Mouse (Mus musculus) embryonic fibroblast, embryonic 13.5 days (primary cell): ENCODE results near the gene 1700021F05Rik. TPM values are rescaled to one million over a fixed set of nuclear protein-coding genes. Genes with fewer than 3 reads are reported as not detected.
A peak's percentile ranks its signal among the peaks of the same experiment; 100 is the strongest.

Source experiments
- H3K27ac ChIP-seq: 2 replicates; pipeline ENCODE4 v1.5.1; 2012; ENCODE audit warnings: low read length, control low read depth, inconsistent platforms; ENCODE audit not compliant: insufficient read depth
- H3K4me1 ChIP-seq: 2 replicates; pipeline ENCODE4 v1.6.1; 2011; ENCODE audit warnings: low read length; ENCODE audit not compliant: control insufficient read depth, insufficient read depth
- H3K4me3 ChIP-seq: 2 replicates; pipeline ENCODE4 v1.5.1; 2011; ENCODE audit warnings: mild to moderate bottlenecking, control low read depth, low read length; ENCODE audit not compliant: insufficient read depth
- CTCF ChIP-seq: IDR thresholded peaks from 2 replicates; pipeline ENCODE4 v1.5.1; 2011; ENCODE audit warnings: mild to moderate bottlenecking, control low read depth, low read length, moderate library complexity, borderline replicate concordance; ENCODE audit not compliant: insufficient read depth
- POLR2A ChIP-seq: IDR thresholded peaks from 2 replicates; pipeline ENCODE4 v1.6.1; 2011; ENCODE audit warnings: low read depth, mild to moderate bottlenecking, control low read depth, low read length, moderate library complexity
- polyA plus RNA-seq: library from polyadenylated mRNA; stranded (reverse); fragments of >200 nt; gene quantifications from 2 replicates; pipeline ENCODE4 v1.2.4, GENCODE M21; 2011; ENCODE audit warnings: low read depth; ENCODE audit not compliant: missing spikeins, insufficient read length

The 1700021F05Rik gene
- polyA plus RNA-seq, 1 experiment, result 30.7 TPM

- Histone ChIP-seq H3K4me3 (no peak overlapping the region), H3K27ac (no peak overlapping the region), H3K4me1 (peaks cover 5% of the 10 kb centered on the region; the same call in 1 of the 2 replicates)
- TF ChIP-seq CTCF (no peak), POLR2A (no peak)
Observed at GRCm38 (mm10) chr10:43488258-43488657, 52.5 kb downstream of the 1700021F05Rik start.

GRCm38 (mm10) chr10:43487441-43488010 lies 53.3 kb downstream of the 1700021F05Rik start:
- H3K27ac ChIP-seq, result no peak overlapping the region
- peaks cover 5% of the 10 kb centered on the region; the same call in 1 of the 2 replicates for H3K4me1 ChIP-seq
- H3K4me3 ChIP-seq, result no peak overlapping the region
- TF ChIP-seq CTCF, result no peak
- TF ChIP-seq POLR2A, result no peak

- Histone ChIP-seq H3K27ac (no peak overlapping the region), H3K4me1 (peaks cover 6% of the 10 kb centered on the region)
- TF ChIP-seq CTCF (no peak), POLR2A (no peak)
Observed at GRCm38 (mm10) chr10:43485751-43486268, 55.0 kb downstream of the 1700021F05Rik start.

GRCm38 (mm10) chr10:43483426-43483995 lies 57.3 kb downstream of the 1700021F05Rik start:
- H3K4me1 ChIP-seq, result peaks cover 6% of the 10 kb centered on the region
- H3K4me3 ChIP-seq, result no peak overlapping the region
- TF ChIP-seq CTCF, result no peak
- TF ChIP-seq POLR2A, result no peak
- no peak overlapping the region for H3K27ac ChIP-seq

More at GRCm38 (mm10) chr10:43485751-43486268, 55.0 kb downstream of the 1700021F05Rik start:
- H3K4me3 ChIP-seq, result no peak overlapping the region

- peaks cover 6% of the 10 kb centered on the region for H3K4me1 ChIP-seq
- no peak overlapping the region for H3K4me3 ChIP-seq
- H3K27ac ChIP-seq, result no peak overlapping the region
- TF ChIP-seq POLR2A (no peak), CTCF (no peak)
Observed at GRCm38 (mm10) chr10:43482021-43482420, 58.8 kb downstream of the 1700021F05Rik start.

- Histone ChIP-seq H3K4me1 (peaks cover 6% of the 10 kb centered on the region), H3K4me3 (no peak overlapping the region), H3K27ac (no peak overlapping the region)
- TF ChIP-seq CTCF, result no peak
- TF ChIP-seq POLR2A, result no peak
Observed at GRCm38 (mm10) chr10:43481179-43481578, 59.6 kb downstream of the 1700021F05Rik start.

GRCm38 (mm10) chr10:43480227-43480849 lies 60.5 kb downstream of the 1700021F05Rik start:
- Histone ChIP-seq H3K4me1 (peaks cover 6% of the 10 kb centered on the region), H3K4me3 (peak overlapping the region; percentile 67), H3K27ac (peak overlapping the region; percentile 81)
- TF ChIP-seq CTCF, result no peak
- TF ChIP-seq POLR2A, result no peak; the same call in 1 of the 2 replicates

- Histone ChIP-seq H3K27ac (peak overlapping the region; percentile 88), H3K4me3 (peak overlapping the region; percentile 69), H3K4me1 (peaks cover 6% of the 10 kb centered on the region)
- TF ChIP-seq CTCF (no peak), POLR2A (peak; percentile 72)
Observed at GRCm38 (mm10) chr10:43479436-43480157, 61.2 kb downstream of the 1700021F05Rik start.

- Histone ChIP-seq H3K4me1 (peaks cover 6% of the 10 kb centered on the region), H3K4me3 (peak within 1 kb of the TSS; percentile 69), H3K27ac (peak within 1 kb of the TSS; percentile 88)
- TF ChIP-seq POLR2A (peak; percentile 30; the same call in 1 of the 2 replicates), CTCF (no peak)
Observed at GRCm38 (mm10) chr10:43478751-43479435, 61.9 kb downstream of the 1700021F05Rik start, which contains the start of gene Bend3. TSS of gene Bend3 (plus strand) at chr10:43478831.
